Mouse (Mus musculus): ENCODE measurements around the gene Patl2.

GRCm38 (mm10) chr2:122159667-122160066 lies 26.3 kb downstream of the Patl2 start:
- no peak for TF ChIP-seq CTCF (IDR thresholded peaks at IDR 0.05; ENCODE audit: low read depth)
- TF ChIP-seq EP300 (IDR thresholded peaks at IDR 0.05; ENCODE audit: low read depth), result no peak
